Mouse (Mus musculus) stomach, postnatal 0 days (tissue): ENCODE measurements around the gene Fa2h.

Source experiments
- CTCF ChIP-seq: IDR thresholded peaks from 2 replicates; pipeline ENCODE4 v1.5.1; 2016; ENCODE audit warnings: antibody characterized with exemption, low read depth, mild to moderate bottlenecking, moderate library complexity
- EP300 ChIP-seq: optimal IDR thresholded peaks from 2 replicates; pipeline ENCODE3; 2016; ENCODE audit warnings: antibody characterized with exemption

DNA sequence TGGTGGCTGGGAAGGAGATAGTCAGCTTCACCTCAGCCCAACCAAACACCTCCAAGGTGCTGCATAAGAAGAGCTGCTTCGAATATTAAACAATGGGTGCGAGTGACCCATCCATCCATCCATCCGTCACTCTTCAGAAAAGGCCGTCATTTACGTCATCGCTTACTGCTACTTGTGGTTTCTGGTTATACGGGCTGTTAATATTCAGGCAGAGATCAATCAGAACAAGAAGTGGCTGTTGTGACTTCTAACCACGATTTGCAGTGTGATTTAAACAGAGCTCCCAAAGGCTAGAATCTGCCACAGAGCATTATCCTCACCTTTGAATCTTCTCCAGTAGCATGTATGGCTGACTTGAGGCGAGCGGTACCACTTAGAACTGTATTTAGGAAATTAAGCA lies 23.6 kb upstream of the Fa2h start:
- TF ChIP-seq CTCF, result no peak
- no peak for TF ChIP-seq EP300
